Mouse (Mus musculus) forebrain, postnatal 0 days (tissue): ENCODE measurements around the gene Ntn3. TPM values are rescaled to one million over a fixed set of nuclear protein-coding genes. Genes with fewer than 3 reads are reported as not detected.

ENCODE experiments used
- ATAC-seq: fragments of 200-750 bp; cut with Nextera tagmentation; 2 replicates; pipeline ENCODE4 v1.8.0; 2017; ENCODE audit warnings: mild to moderate bottlenecking, moderate library complexity
- DNase-seq: peaks from one replicate; pipeline ENCODE4 v3.0.0-alpha.2; 2015
- H3K27ac ChIP-seq: fragments of 300-500 bp; sonication (generic); 2 replicates; pipeline ENCODE4 v1.5.1; 2014; ENCODE audit warnings: low read depth, mild to moderate bottlenecking, antibody characterized with exemption, low read length, moderate library complexity, mixed read lengths
- H3K27me3 ChIP-seq: fragments of 300-500 bp; sonication (generic); 2 replicates; pipeline ENCODE4 v1.6.1; 2014; ENCODE audit warnings: mild to moderate bottlenecking, low read length, mixed read lengths; ENCODE audit not compliant: insufficient read depth
- H3K36me3 ChIP-seq: fragments of 300-500 bp; sonication (generic); 2 replicates; pipeline ENCODE4 v1.6.1; 2014; ENCODE audit warnings: mild to moderate bottlenecking, moderate library complexity; ENCODE audit not compliant: insufficient read depth
- H3K4me1 ChIP-seq: fragments of 300-500 bp; sonication (generic); 2 replicates; pipeline ENCODE4 v1.6.1; 2014; ENCODE audit warnings: antibody characterized with exemption; ENCODE audit not compliant: insufficient read depth
- H3K4me2 ChIP-seq: fragments of 300-500 bp; sonication (generic); 2 replicates; pipeline ENCODE4 v1.6.1; 2014; ENCODE audit warnings: low read depth, mild to moderate bottlenecking, moderate library complexity
- H3K4me3 ChIP-seq: fragments of 300-500 bp; sonication (generic); 2 replicates; pipeline ENCODE4 v1.5.1; 2014; ENCODE audit warnings: low read depth, low read length, mixed read lengths
- H3K9ac ChIP-seq: fragments of 300-500 bp; sonication (generic); 2 replicates; pipeline ENCODE4 v1.6.1; 2014; ENCODE audit warnings: mild to moderate bottlenecking
- H3K9me3 ChIP-seq: fragments of 300-500 bp; sonication (generic); 2 replicates; pipeline ENCODE4 v1.6.1; 2016; ENCODE audit warnings: low read length
- CTCF ChIP-seq: sonication (generic); IDR thresholded peaks from 2 replicates; pipeline ENCODE4 v1.5.1; 2016; ENCODE audit warnings: antibody characterized with exemption, control low read depth, low read depth
- WGBS: fragments of 180-500 bp; shearing (Covaris S2); extraction: QIAGEN DNeasy Blood & Tissue Kit; methylation state at CpG from one replicate; pipeline ENCODE4 v1.1.7; 2014; 5-methylcytosine and 5-hydroxymethylcytosine counted together
- polyA plus RNA-seq: library from polyadenylated mRNA; unstranded; fragments of >200 nt; fragmentation: Nextera tagmentation; extraction: Ambion mirVana; gene quantifications from 2 replicates; pipeline ENCODE4 v1.2.1, GENCODE M21; 2015
- total RNA-seq: library from RNA; depleted of rRNA; stranded (reverse); fragments of >200 nt; gene quantifications from 2 replicates; pipeline ENCODE4 v1.2.3, GENCODE M21; 2014

Ntn3 gene
- total and polyA plus RNA-seq, 2 experiments from 2014 or later, result 4.0 to 19.6 TPM

DNA sequence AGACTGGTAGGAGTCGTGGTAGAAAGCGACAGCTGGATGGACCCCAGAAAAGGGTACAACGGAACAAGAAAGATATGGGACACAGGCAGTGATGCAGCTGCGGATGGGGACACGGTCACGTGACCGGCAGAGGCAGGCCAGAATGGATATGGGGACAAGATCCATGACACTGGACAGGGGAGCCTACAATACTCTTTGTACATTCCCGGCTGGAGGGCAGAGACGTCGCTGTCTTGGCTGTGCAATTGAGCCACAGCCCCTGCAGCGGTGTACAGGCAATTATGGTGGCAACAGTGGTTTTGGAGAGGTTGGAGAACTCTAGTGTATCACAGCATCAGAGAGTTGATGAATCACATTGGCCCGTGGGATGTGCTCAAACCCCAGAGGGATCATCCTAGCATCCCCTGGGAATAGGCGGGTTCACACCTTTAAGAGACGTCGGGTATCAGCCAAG lies 3.4 kb downstream of the Ntn3 start:
- no peaks in the 10 kb centered on the region for H3K9me3 ChIP-seq
- DNase-seq (no peak), ATAC-seq (peak; percentile 8)
- 6% methylated on average over 15 of the region's 15 CpGs for WGBS
- peaks cover 47% of the 10 kb centered on the region for H3K4me1 ChIP-seq
- peak overlapping the region; percentile 97 for H3K4me2 ChIP-seq
- no peaks in the 10 kb centered on the region for H3K27me3 ChIP-seq
- peak overlapping the region; percentile 79 for H3K9ac ChIP-seq
- TF ChIP-seq CTCF, result no peak
- peak overlapping the region; percentile 65 for H3K4me3 ChIP-seq
- H3K36me3 ChIP-seq, result no peaks in the 10 kb centered on the region
- peak overlapping the region; percentile 76 for H3K27ac ChIP-seq

GRCm38 (mm10) chr17:24205284-24205888 lies 3.9 kb downstream of the Ntn3 start, which contains the start of gene Tbc1d24:
Gene Tbc1d24 (minus strand): TSS chr17:24205562.
- H3K4me1 ChIP-seq, result peaks cover 45% of the 10 kb centered on the region
- TF ChIP-seq CTCF, result no peak
- no peaks in the 10 kb centered on the region for H3K27me3 ChIP-seq
- DNase-seq (peak; percentile 98), ATAC-seq (peak; percentile 84)
- WGBS, result under 1% methylated on average over 64 of the region's 65 CpGs
- peak within 1 kb of the TSS; percentile 65 for H3K4me3 ChIP-seq
- H3K27ac ChIP-seq, result peak within 1 kb of the TSS; percentile 76
- H3K36me3 ChIP-seq, result no peaks in the 10 kb centered on the region
- peak within 1 kb of the TSS; percentile 97 for H3K4me2 ChIP-seq
- no peaks in the 10 kb centered on the region for H3K9me3 ChIP-seq
- H3K9ac ChIP-seq, result peak within 1 kb of the TSS; percentile 79

- peak overlapping the region; percentile 76; the same call in 1 of the 2 replicates for H3K27ac ChIP-seq
- peak overlapping the region; percentile 79 for H3K9ac ChIP-seq
- no peak for TF ChIP-seq CTCF
- peak overlapping the region; percentile 97 for H3K4me2 ChIP-seq
- no peak for DNase-seq
- ATAC-seq, result no peak
- H3K4me1 ChIP-seq, result peaks cover 45% of the 10 kb centered on the region
- no peaks in the 10 kb centered on the region for H3K36me3 ChIP-seq
- peak overlapping the region; percentile 65 for H3K4me3 ChIP-seq
- H3K27me3 ChIP-seq, result no peaks in the 10 kb centered on the region
- H3K9me3 ChIP-seq, result no peaks in the 10 kb centered on the region
- 5% methylated on average over 7 of the region's 7 CpGs for WGBS
Measured at GRCm38 (mm10) chr17:24204846-24205245, 4.5 kb downstream of the Ntn3 start.

DNA sequence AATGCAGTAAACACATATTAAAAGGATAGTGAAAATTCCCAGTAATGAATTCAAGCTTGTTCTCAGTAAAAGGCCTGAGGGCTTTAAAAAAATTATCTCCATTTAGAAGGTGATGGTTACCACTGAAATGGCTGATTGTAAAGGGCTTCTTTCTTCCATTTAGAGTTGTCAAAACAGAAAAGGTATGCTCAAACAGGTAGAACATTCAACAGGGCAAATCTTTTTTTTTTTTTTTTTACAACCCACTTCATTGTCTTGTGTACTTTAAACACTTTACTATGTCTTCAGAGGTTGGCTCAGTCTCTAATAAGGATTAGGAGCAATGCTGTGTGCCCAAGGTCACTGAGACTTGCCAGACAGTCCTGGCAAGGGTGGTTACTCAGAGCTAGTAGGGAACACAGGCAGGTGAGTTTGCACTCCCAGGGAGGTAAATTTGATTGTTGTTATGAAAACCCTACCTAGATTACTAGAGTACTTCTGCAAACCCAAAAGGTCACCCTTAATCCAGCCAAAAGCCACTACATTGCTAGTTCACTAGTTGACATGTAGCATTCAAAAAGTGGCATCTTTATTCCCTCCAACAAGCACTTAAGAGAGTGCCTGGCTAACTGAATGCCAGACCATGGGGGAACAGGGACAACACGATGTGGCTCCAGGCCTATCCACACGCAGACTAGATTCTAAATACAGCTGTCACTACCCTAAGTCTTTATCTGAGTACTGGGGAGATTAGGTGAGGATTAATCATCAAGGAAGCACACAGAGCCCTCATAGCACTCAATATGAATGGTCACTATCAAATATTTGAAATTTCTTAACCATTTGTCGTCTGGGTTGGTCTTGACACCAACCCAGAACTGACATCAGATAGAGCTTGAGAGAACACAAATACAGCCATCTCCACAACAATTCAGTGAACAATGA lies 5.5 kb downstream of the Ntn3 start:
- DNase-seq, result no peak
- Histone ChIP-seq H3K36me3 (no peaks in the 10 kb centered on the region), H3K4me2 (peak overlapping the region; percentile 97), H3K27ac (no peak overlapping the region), H3K4me3 (peak overlapping the region; percentile 65), H3K9me3 (no peaks in the 10 kb centered on the region), H3K27me3 (no peaks in the 10 kb centered on the region), H3K4me1 (peaks cover 41% of the 10 kb centered on the region), H3K9ac (0 out of 2 replicates have a peak overlapping the region, but pooled peaks have one; percentile 79)
- no peak for ATAC-seq
- 70% methylated on average over 3 of the region's 3 CpGs for WGBS
- no peak for TF ChIP-seq CTCF

GRCm38 (mm10) chr17:24203068-24203467 lies 6.3 kb downstream of the Ntn3 start:
- DNase-seq (no peak), ATAC-seq (no peak)
- Histone ChIP-seq H3K27me3 (no peaks in the 10 kb centered on the region), H3K4me1 (peaks cover 33% of the 10 kb centered on the region), H3K4me2 (no peak overlapping the region; the same call in 1 of the 2 replicates), H3K36me3 (no peaks in the 10 kb centered on the region), H3K9ac (no peak overlapping the region), H3K4me3 (no peak overlapping the region), H3K27ac (no peak overlapping the region), H3K9me3 (no peaks in the 10 kb centered on the region)
- WGBS, result 49% methylated on average over 4 of the region's 4 CpGs
- no peak for TF ChIP-seq CTCF

DNA sequence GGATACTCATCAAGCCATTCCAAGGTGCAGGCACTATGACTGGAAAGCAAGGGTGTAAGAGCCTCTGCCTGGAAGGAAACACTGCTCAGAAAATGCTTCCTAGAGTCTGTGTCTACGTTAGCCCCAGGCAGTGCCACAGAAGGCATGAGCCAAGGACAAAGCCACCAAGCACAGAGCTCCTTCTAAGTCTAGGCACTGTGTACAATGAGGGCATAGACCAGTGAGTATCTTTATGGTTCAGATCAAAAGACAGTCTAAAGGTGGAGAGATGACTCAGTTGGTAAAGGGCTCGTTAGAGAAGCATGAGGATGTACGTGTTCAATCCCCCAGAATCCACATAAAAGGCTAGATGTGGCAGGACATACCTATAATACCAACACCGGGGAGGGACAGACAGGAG lies 8.2 kb downstream of the Ntn3 start:
- no peak for TF ChIP-seq CTCF
- 62% methylated on average over 4 of the region's 4 CpGs for WGBS
- Histone ChIP-seq H3K9ac (no peak overlapping the region), H3K4me1 (peaks cover 16% of the 10 kb centered on the region), H3K4me3 (no peak overlapping the region), H3K36me3 (no peaks in the 10 kb centered on the region), H3K27me3 (no peaks in the 10 kb centered on the region), H3K4me2 (no peak overlapping the region), H3K27ac (no peak overlapping the region), H3K9me3 (no peaks in the 10 kb centered on the region)
- no peak for ATAC-seq
- no peak for DNase-seq

GRCm38 (mm10) chr17:24199741-24200140 lies 9.6 kb downstream of the Ntn3 start:
- WGBS, result 76% methylated on average over 4 of the region's 4 CpGs
- no peak for DNase-seq

More at GRCm38 (mm10) chr17:24199741-24200140, 9.6 kb downstream of the Ntn3 start:
- no peak for ATAC-seq
- Histone ChIP-seq H3K4me1 (peaks cover 8% of the 10 kb centered on the region), H3K9ac (no peak overlapping the region), H3K27ac (no peak overlapping the region), H3K36me3 (no peaks in the 10 kb centered on the region), H3K4me3 (no peak overlapping the region), H3K4me2 (no peak overlapping the region), H3K9me3 (no peaks in the 10 kb centered on the region), H3K27me3 (no peaks in the 10 kb centered on the region)
- TF ChIP-seq CTCF, result no peak
